Mouse (Mus musculus) hindbrain, embryonic 11.5 days (tissue): ENCODE measurements around the gene Lmo7. TPM values are rescaled to one million over a fixed set of nuclear protein-coding genes. Genes with fewer than 3 reads are reported as not detected.

Experiments
- ATAC-seq: fragments of 200-750 bp; cut with Nextera tagmentation; 2 replicates; pipeline ENCODE4 v1.8.0; 2017; ENCODE audit warnings: mild to moderate bottlenecking, moderate TSS enrichment, moderate library complexity; ENCODE audit not compliant: low FRiP score
- DNase-seq: peaks from one replicate; pipeline ENCODE4 v3.0.0-alpha.2; 2015; ENCODE audit warnings: low spot score
- H3K27ac ChIP-seq: fragments of 300-500 bp; sonication (generic); 2 replicates; pipeline ENCODE4 v1.5.1; 2014; ENCODE audit warnings: mild to moderate bottlenecking, low read depth, low read length
- H3K27me3 ChIP-seq: fragments of 300-500 bp; sonication (generic); 2 replicates; pipeline ENCODE4 v1.6.1; 2014; ENCODE audit warnings: mild to moderate bottlenecking, low read length, moderate library complexity, mixed read lengths; ENCODE audit not compliant: control insufficient read depth, insufficient read depth
- H3K36me3 ChIP-seq: fragments of 300-500 bp; sonication (generic); 2 replicates; pipeline ENCODE4 v1.6.1; 2014; ENCODE audit warnings: mild to moderate bottlenecking, low read length, moderate library complexity, mixed read lengths; ENCODE audit not compliant: control insufficient read depth, insufficient read depth
- H3K4me1 ChIP-seq: fragments of 300-500 bp; sonication (generic); replicated peaks from 2 replicates; pipeline ENCODE4 v1.6.1; 2014; ENCODE audit warnings: low read length, mixed read lengths; ENCODE audit not compliant: control insufficient read depth, insufficient read depth
- H3K4me2 ChIP-seq: fragments of 300-500 bp; sonication (generic); replicated peaks from 2 replicates; pipeline ENCODE4 v1.6.1; 2014; ENCODE audit warnings: mild to moderate bottlenecking, low read depth, low read length
- H3K4me3 ChIP-seq: fragments of 300-500 bp; sonication (generic); 2 replicates; pipeline ENCODE4 v1.5.1; 2014; ENCODE audit warnings: low read depth, low read length
- H3K9ac ChIP-seq: fragments of 300-500 bp; sonication (generic); 2 replicates; pipeline ENCODE4 v1.6.1; 2014; ENCODE audit warnings: low read depth, low read length
- H3K9me3 ChIP-seq: fragments of 300-500 bp; sonication (generic); 2 replicates; pipeline ENCODE4 v1.6.1; 2016; ENCODE audit warnings: low read length; ENCODE audit not compliant: control insufficient read depth
- WGBS: fragments of 180-500 bp; shearing (Covaris S2); extraction: QIAGEN DNeasy Blood & Tissue Kit; methylation state at CpG from one replicate; pipeline ENCODE4 v1.1.7; 2014; 5-methylcytosine and 5-hydroxymethylcytosine counted together
- polyA plus RNA-seq: library from polyadenylated mRNA; unstranded; fragments of >200 nt; fragmentation: Nextera tagmentation; extraction: Ambion mirVana; gene quantifications from 2 replicates; pipeline ENCODE4 v1.2.1, GENCODE M21; 2014

Gene Lmo7
- polyA plus RNA-seq, 1 experiment from 2014 or later, result 3.3 TPM

GRCm38 (mm10) chr14:101846097-101846882 is 116.5 kb downstream of the Lmo7 start:
- WGBS, result 74% methylated on average over 8 of the region's 8 CpGs
- Histone ChIP-seq H3K36me3 (no peaks in the 10 kb centered on the region), H3K9me3 (0 out of 2 replicates have a peak, but pooled peaks cover under 1% of the 10 kb centered on the region), H3K27ac (no peak overlapping the region), H3K27me3 (no peaks in the 10 kb centered on the region), H3K4me3 (no peak overlapping the region), H3K4me1 (no peaks in the 10 kb centered on the region), H3K9ac (no peak overlapping the region), H3K4me2 (no peak overlapping the region)
- ATAC-seq (no peak), DNase-seq (no peak)

- H3K27me3 ChIP-seq, result no peaks in the 10 kb centered on the region
- no peaks in the 10 kb centered on the region for H3K36me3 ChIP-seq
- no peak overlapping the region for H3K4me3 ChIP-seq
- H3K27ac ChIP-seq, result no peak overlapping the region
- no peaks in the 10 kb centered on the region for H3K4me1 ChIP-seq
- H3K9me3 ChIP-seq, result 0 out of 2 replicates have a peak, but pooled peaks cover 3% of the 10 kb centered on the region
- DNase-seq, result no peak
- WGBS, result 84% methylated on average over 7 of the region's 7 CpGs
- no peak overlapping the region for H3K4me2 ChIP-seq
- no peak for ATAC-seq
- no peak overlapping the region for H3K9ac ChIP-seq
Observed at GRCm38 (mm10) chr14:101847520-101847919, 117.8 kb downstream of the Lmo7 start.

GRCm38 (mm10) chr14:101852584-101853195 is 122.9 kb downstream of the Lmo7 start:
- no peaks in the 10 kb centered on the region for H3K4me1 ChIP-seq
- 83% methylated on average over 6 of the region's 6 CpGs for WGBS
- no peak overlapping the region for H3K4me2 ChIP-seq
- ATAC-seq (no peak), DNase-seq (no peak)
- H3K36me3 ChIP-seq, result no peaks in the 10 kb centered on the region
- no peak overlapping the region for H3K4me3 ChIP-seq
- 0 out of 2 replicates have a peak, but pooled peaks cover 3% of the 10 kb centered on the region for H3K9me3 ChIP-seq
- no peak overlapping the region for H3K9ac ChIP-seq
- no peaks in the 10 kb centered on the region for H3K27me3 ChIP-seq
- H3K27ac ChIP-seq, result no peak overlapping the region

GRCm38 (mm10) chr14:101853207-101853606 is 123.5 kb downstream of the Lmo7 start:
- no peak for DNase-seq
- Histone ChIP-seq H3K36me3 (no peaks in the 10 kb centered on the region), H3K27me3 (no peaks in the 10 kb centered on the region), H3K27ac (no peak overlapping the region), H3K9me3 (0 out of 2 replicates have a peak, but pooled peaks cover 3% of the 10 kb centered on the region), H3K4me2 (no peak overlapping the region), H3K4me1 (no peaks in the 10 kb centered on the region), H3K9ac (no peak overlapping the region), H3K4me3 (no peak overlapping the region)
- no peak for ATAC-seq
- 88% methylated on average over 1 of the region's 1 CpGs for WGBS

GRCm38 (mm10) chr14:101853722-101854121 is 124.0 kb downstream of the Lmo7 start:
- no peak overlapping the region for H3K9ac ChIP-seq
- no peaks in the 10 kb centered on the region for H3K4me1 ChIP-seq
- no peaks in the 10 kb centered on the region for H3K36me3 ChIP-seq
- ATAC-seq (no peak), DNase-seq (no peak)
- WGBS, result 72% methylated on average over 4 of the region's 4 CpGs
- no peak overlapping the region for H3K4me2 ChIP-seq
- H3K9me3 ChIP-seq, result 0 out of 2 replicates have a peak, but pooled peaks cover 3% of the 10 kb centered on the region
- no peak overlapping the region for H3K4me3 ChIP-seq
- no peak overlapping the region for H3K27ac ChIP-seq
- H3K27me3 ChIP-seq, result no peaks in the 10 kb centered on the region

GRCm38 (mm10) chr14:101854226-101854625 is 124.5 kb downstream of the Lmo7 start:
- Histone ChIP-seq H3K36me3 (no peaks in the 10 kb centered on the region), H3K27me3 (no peaks in the 10 kb centered on the region), H3K4me2 (no peak overlapping the region), H3K4me1 (no peaks in the 10 kb centered on the region), H3K9ac (no peak overlapping the region), H3K27ac (no peak overlapping the region), H3K9me3 (0 out of 2 replicates have a peak, but pooled peaks cover 3% of the 10 kb centered on the region), H3K4me3 (no peak overlapping the region)
- 85% methylated on average over 3 of the region's 3 CpGs for WGBS
- ATAC-seq, result no peak
- DNase-seq, result no peak

- Histone ChIP-seq H3K4me3 (no peak overlapping the region), H3K36me3 (no peaks in the 10 kb centered on the region), H3K4me2 (no peak overlapping the region), H3K4me1 (no peaks in the 10 kb centered on the region), H3K9ac (no peak overlapping the region), H3K9me3 (no peaks in the 10 kb centered on the region), H3K27ac (no peak overlapping the region), H3K27me3 (no peaks in the 10 kb centered on the region)
- DNase-seq (no peak), ATAC-seq (no peak)
- 55% methylated on average over 8 of the region's 8 CpGs for whole genome bisulfite sequencing
Observed at GRCm38 (mm10) chr14:101859305-101859886, 129.6 kb downstream of the Lmo7 start.

- ATAC-seq (no peak), DNase-seq (no peak)
- H3K4me1 ChIP-seq, result no peaks in the 10 kb centered on the region
- no peaks in the 10 kb centered on the region for H3K9me3 ChIP-seq
- no peaks in the 10 kb centered on the region for H3K27me3 ChIP-seq
- WGBS, result 76% methylated on average over 3 of the region's 3 CpGs
- no peak overlapping the region for H3K4me2 ChIP-seq
- H3K4me3 ChIP-seq, result no peak overlapping the region
- H3K9ac ChIP-seq, result no peak overlapping the region
- H3K36me3 ChIP-seq, result no peaks in the 10 kb centered on the region
- no peak overlapping the region for H3K27ac ChIP-seq
Observed at GRCm38 (mm10) chr14:101862088-101862487, 132.3 kb downstream of the Lmo7 start.
